Mouse (Mus musculus) heart, embryonic 14.5 days (tissue): ENCODE data around the gene 4931406C07Rik. TPM values are rescaled to one million over a fixed set of nuclear protein-coding genes. Genes with fewer than 3 reads are reported as not detected.

Experiments
- ATAC-seq: fragments of 200-750 bp; cut with Nextera tagmentation; 2 replicates; pipeline ENCODE4 v1.8.0; 2017; ENCODE audit warnings: low read depth, moderate TSS enrichment; ENCODE audit not compliant: insufficient number of reproducible peaks, insufficient read depth, low FRiP score
- H3K27ac ChIP-seq, 2 experiments: fragments of 200-500 bp in 1 of 2; fragments of 300-500 bp in 1 of 2; sonication (generic) in 1 of 2; replicated peaks in 1 of 2; 2 replicates each; pipeline ENCODE4 v1.5.1; 2012 to 2014; ENCODE audit warnings: low read depth in 2 of 2, low read length in 2 of 2, control low read depth in 1 of 2, mild to moderate bottlenecking in 1 of 2, mixed read lengths in 1 of 2; ENCODE audit not compliant: control insufficient read depth in 1 of 2, insufficient read depth in 1 of 2
- H3K27me3 ChIP-seq: fragments of 300-500 bp; sonication (generic); 2 replicates; pipeline ENCODE4 v1.6.1; 2014; ENCODE audit warnings: mild to moderate bottlenecking, low read length, control low read depth; ENCODE audit not compliant: control insufficient read depth, insufficient read depth
- H3K36me3 ChIP-seq: fragments of 300-500 bp; sonication (generic); 2 replicates; pipeline ENCODE4 v1.6.1; 2014; ENCODE audit warnings: mild to moderate bottlenecking, control low read depth, low read length, mixed read lengths; ENCODE audit not compliant: control insufficient read depth, insufficient read depth
- H3K4me1 ChIP-seq, 2 experiments: fragments of 200-500 bp in 1 of 2; fragments of 300-500 bp in 1 of 2; sonication (generic) in 1 of 2; 2 replicates each; pipeline ENCODE4 v1.6.1; 2012 to 2014; ENCODE audit warnings: low read length in 2 of 2, control low read depth in 1 of 2, mixed read lengths in 1 of 2; ENCODE audit not compliant: control insufficient read depth in 2 of 2, insufficient read depth in 2 of 2
- H3K4me2 ChIP-seq: fragments of 300-500 bp; sonication (generic); 2 replicates; pipeline ENCODE4 v1.6.1; 2014; ENCODE audit warnings: mild to moderate bottlenecking, low read length
- H3K4me3 ChIP-seq, 2 experiments: fragments of 200-500 bp in 1 of 2; fragments of 300-500 bp in 1 of 2; sonication (generic) in 1 of 2; 2 replicates each; pipeline ENCODE4 v1.5.1; 2012 to 2014; ENCODE audit warnings: low read length in 2 of 2, mild to moderate bottlenecking in 2 of 2, control low read depth in 1 of 2, low read depth in 1 of 2, moderate library complexity in 1 of 2; ENCODE audit not compliant: control insufficient read depth in 1 of 2, insufficient read depth in 1 of 2
- H3K9ac ChIP-seq: fragments of 300-500 bp; sonication (generic); 2 replicates; pipeline ENCODE4 v1.6.1; 2014; ENCODE audit warnings: mild to moderate bottlenecking, low read length
- H3K9me3 ChIP-seq: fragments of 300-500 bp; sonication (generic); 2 replicates; pipeline ENCODE4 v1.6.1; 2016; ENCODE audit warnings: low read length, control low read depth; ENCODE audit not compliant: control insufficient read depth
- WGBS: fragments of 180-500 bp; shearing (Covaris S2); extraction: QIAGEN DNeasy Blood & Tissue Kit; methylation state at CpG from one replicate; pipeline ENCODE4 v1.1.7; 2014; 5-methylcytosine and 5-hydroxymethylcytosine counted together
- polyA plus RNA-seq: library from polyadenylated mRNA; unstranded; fragments of >200 nt; fragmentation: Nextera tagmentation; extraction: Ambion mirVana; gene quantifications from 2 replicates; pipeline ENCODE4 v1.2.1, GENCODE M21; 2014

The 4931406C07Rik gene
- polyA plus RNA-seq, 1 experiment from 2014 or later, result 6.7 TPM

GRCm38 (mm10) chr9:15313633-15314032 lies 7.4 kb upstream of the 4931406C07Rik start:
- no peak overlapping the region for H3K27ac ChIP-seq
- H3K4me2 ChIP-seq, result no peak overlapping the region
- H3K4me3 ChIP-seq, result no peak overlapping the region
- no peaks in the 10 kb centered on the region for H3K27me3 ChIP-seq
- ATAC-seq, result no peak
- no peaks in the 10 kb centered on the region for H3K9me3 ChIP-seq
- 87% methylated on average over 5 of the region's 5 CpGs for WGBS
- peaks cover 90% of the 10 kb centered on the region for H3K36me3 ChIP-seq
- peaks cover 0 to 6% of the 10 kb centered on the region in 2 experiments; a peak in 1 of 4 replicates for H3K4me1 ChIP-seq
- H3K9ac ChIP-seq, result no peak overlapping the region

- 83% methylated on average over 2 of the region's 2 CpGs for WGBS
- no peaks in the 10 kb centered on the region for H3K27me3 ChIP-seq
- no peak overlapping the region for H3K4me2 ChIP-seq
- peaks cover 92% of the 10 kb centered on the region for H3K36me3 ChIP-seq
- no peak for ATAC-seq
- no peak overlapping the region for H3K27ac ChIP-seq
- H3K4me1 ChIP-seq, result peaks cover 0 to 13% of the 10 kb centered on the region in 2 experiments; a peak in 2 of 4 replicates
- H3K9me3 ChIP-seq, result no peaks in the 10 kb centered on the region
- H3K9ac ChIP-seq, result no peak overlapping the region
- H3K4me3 ChIP-seq, result no peak overlapping the region
These were observed 5.9 kb upstream of the 4931406C07Rik start for GRCm38 (mm10) chr9:15312054-15312735.

- Histone ChIP-seq H3K4me3 (no peak overlapping the region), H3K4me2 (no peak overlapping the region), H3K9ac (no peak overlapping the region), H3K27me3 (no peaks in the 10 kb centered on the region), H3K4me1 (peaks cover 0 to 17% of the 10 kb centered on the region in 2 experiments; a peak in 2 of 4 replicates), H3K27ac (no peak overlapping the region), H3K36me3 (peaks cover 75% of the 10 kb centered on the region), H3K9me3 (no peaks in the 10 kb centered on the region)
- no peak for ATAC-seq
- WGBS, result 100% methylated on average over 1 of the region's 1 CpGs
These were observed 3.9 kb upstream of the 4931406C07Rik start for GRCm38 (mm10) chr9:15310179-15310578.

GRCm38 (mm10) chr9:15309425-15309824 lies 3.2 kb upstream of the 4931406C07Rik start:
- H3K9me3 ChIP-seq, result no peaks in the 10 kb centered on the region
- H3K27me3 ChIP-seq, result no peaks in the 10 kb centered on the region
- ATAC-seq, result no peak
- H3K4me3 ChIP-seq, result no peak overlapping the region
- peaks cover 0 to 17% of the 10 kb centered on the region in 2 experiments; a peak in 2 of 4 replicates for H3K4me1 ChIP-seq
- 0 out of 2 replicates have a peak overlapping the region, but pooled peaks have one; percentile 25 for H3K9ac ChIP-seq
- peak overlapping the region; percentile 23 for H3K4me2 ChIP-seq
- WGBS, result 77% methylated on average over 4 of the region's 4 CpGs
- peaks cover 67% of the 10 kb centered on the region for H3K36me3 ChIP-seq
- no peak overlapping the region for H3K27ac ChIP-seq

- H3K4me2 ChIP-seq, result peak overlapping the region; percentile 83
- H3K9ac ChIP-seq, result 0 out of 2 replicates have a peak overlapping the region, but pooled peaks have one; percentile 34
- H3K9me3 ChIP-seq, result no peaks in the 10 kb centered on the region
- peaks cover 0 to 17% of the 10 kb centered on the region in 2 experiments; a peak in 2 of 4 replicates for H3K4me1 ChIP-seq
- H3K27ac ChIP-seq, result no peak overlapping the region
- H3K27me3 ChIP-seq, result no peaks in the 10 kb centered on the region
- H3K4me3 ChIP-seq, result no peak overlapping the region
- 53% methylated on average over 2 of the region's 2 CpGs for WGBS
- peaks cover 56% of the 10 kb centered on the region for H3K36me3 ChIP-seq
- no peak for ATAC-seq
These were observed 2.0 kb upstream of the 4931406C07Rik start for GRCm38 (mm10) chr9:15308254-15308653.

- H3K9me3 ChIP-seq, result no peaks in the 10 kb centered on the region
- WGBS, result 11% methylated on average over 6 of the region's 6 CpGs
- H3K4me1 ChIP-seq, result peaks cover 0 to 17% of the 10 kb centered on the region in 2 experiments; a peak in 2 of 4 replicates
- peak overlapping the region in 1 of 2 experiments; percentile 33; a peak in 1 of 4 replicates for H3K27ac ChIP-seq
- H3K4me2 ChIP-seq, result peak overlapping the region; percentile 83
- no peak for ATAC-seq
- H3K27me3 ChIP-seq, result no peaks in the 10 kb centered on the region
- H3K4me3 ChIP-seq, result peak overlapping the region; percentile 84 to 92
- H3K9ac ChIP-seq, result peak overlapping the region; percentile 98
- H3K36me3 ChIP-seq, result peaks cover 46% of the 10 kb centered on the region
These were observed 1.0 kb upstream of the 4931406C07Rik start for GRCm38 (mm10) chr9:15307257-15307656.

GRCm38 (mm10) chr9:15305503-15306397 lies 498 bp downstream of the 4931406C07Rik start, which contains the start of gene Taf1d:
TSS of gene Taf1d (plus strand) at chr9:15306214.
- peak within 1 kb of the TSS; percentile 83 for H3K4me2 ChIP-seq
- peaks cover 31% of the 10 kb centered on the region for H3K36me3 ChIP-seq
- 12% methylated on average over 45 of the region's 45 CpGs for WGBS
- peak; percentile 96 for ATAC-seq
- peak within 1 kb of the TSS; percentile 98 for H3K9ac ChIP-seq
- no peaks in the 10 kb centered on the region for H3K27me3 ChIP-seq
- peak within 1 kb of the TSS; percentile 90 to 93 for H3K27ac ChIP-seq
- peaks cover 2 to 17% of the 10 kb centered on the region in 2 experiments; a peak in 3 of 4 replicates for H3K4me1 ChIP-seq
- H3K9me3 ChIP-seq, result no peaks in the 10 kb centered on the region
- H3K4me3 ChIP-seq, result peak within 1 kb of the TSS; percentile 84 to 92
